Mouse (Mus musculus) ES-CJ7 (cell line): ENCODE measurements around the gene Bet1l.
A peak's percentile ranks its signal among the peaks of the same experiment; 100 is the strongest.

Experiments
- DNase-seq: peaks from one replicate; pipeline ENCODE4 v3.0.0; 2011; ENCODE audit warnings: low read depth, low spot score

Gene Bet1l

DNA sequence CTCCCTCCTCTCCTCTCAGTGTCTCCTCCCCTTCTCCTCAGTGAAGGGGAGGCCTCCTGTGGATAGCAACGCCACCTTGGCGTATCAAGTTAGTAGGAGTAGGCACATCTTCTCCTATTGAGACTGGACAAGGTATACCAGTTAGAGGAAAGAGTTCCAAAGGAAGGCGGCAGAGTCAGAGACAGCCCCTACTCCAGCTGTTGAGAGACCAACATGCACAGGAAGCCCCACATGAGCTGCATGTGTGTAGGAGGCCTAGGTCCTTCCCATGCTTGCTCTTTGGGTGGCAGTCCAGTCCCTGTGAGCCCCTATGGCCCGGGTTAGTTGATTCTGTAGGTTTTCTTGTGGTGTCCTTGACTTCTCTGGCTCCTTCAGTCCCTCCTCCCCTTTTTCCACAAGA lies 24.0 kb downstream of the Bet1l start:
- DNase-seq: no peak

DNA sequence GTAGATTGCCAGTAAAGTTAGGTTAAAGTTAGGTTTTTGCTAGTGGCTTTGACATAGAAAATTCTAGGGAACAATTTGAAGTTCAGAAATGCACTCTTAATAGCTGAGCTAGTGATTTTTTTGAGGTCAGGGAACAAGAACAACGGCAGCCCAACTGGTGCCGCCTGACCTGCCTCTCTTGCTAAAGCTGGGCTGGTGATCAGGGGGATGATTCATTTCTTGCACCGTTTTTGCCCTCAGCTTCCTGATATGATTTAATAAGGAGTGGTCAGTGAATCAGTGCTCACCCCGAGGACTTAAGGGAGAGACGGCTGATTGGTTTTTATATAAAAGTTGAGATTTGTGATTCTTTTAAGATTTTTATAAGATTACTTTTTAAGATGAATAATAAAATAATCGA lies 25.9 kb downstream of the Bet1l start:
- no peak for DNase-seq

DNA sequence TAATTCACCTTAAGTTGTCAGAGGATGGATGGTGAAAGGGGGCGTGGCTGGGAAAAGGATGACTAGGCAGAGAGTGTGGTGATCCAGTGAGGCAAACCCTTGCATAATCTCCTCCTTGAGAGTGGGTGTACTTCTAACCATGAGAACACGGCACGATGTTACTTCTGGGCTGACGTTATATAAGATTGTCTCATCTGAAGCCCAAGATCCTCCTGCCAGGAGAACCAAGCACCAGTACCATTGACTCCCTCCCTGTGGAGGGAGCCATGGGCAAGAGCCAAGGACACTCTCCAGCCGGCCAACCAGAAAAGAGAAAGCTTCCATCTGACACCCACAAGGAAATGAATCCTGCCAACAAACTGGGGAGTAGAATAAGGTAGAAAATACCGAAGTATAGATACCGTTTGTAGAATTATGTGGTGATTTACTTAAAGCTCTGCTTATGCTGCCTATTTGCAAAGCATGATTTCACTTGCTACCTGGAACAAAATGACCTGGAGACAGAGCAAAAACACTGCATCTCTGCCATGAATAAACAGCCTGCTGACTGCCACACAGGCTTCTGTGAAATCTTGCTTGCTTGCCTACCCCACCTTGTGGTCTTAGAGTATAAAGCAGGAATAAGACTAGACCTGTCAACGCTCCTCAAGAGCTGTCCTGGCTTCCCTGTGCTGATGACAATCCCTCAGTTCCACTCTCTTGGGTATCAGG lies 29.1 kb downstream of the Bet1l start:
- peak; percentile 81 for DNase-seq

- DNase-seq: no peak
Measured at GRCm38 (mm10) chr7:140822731-140823130, 34.6 kb downstream of the Bet1l start.

DNA sequence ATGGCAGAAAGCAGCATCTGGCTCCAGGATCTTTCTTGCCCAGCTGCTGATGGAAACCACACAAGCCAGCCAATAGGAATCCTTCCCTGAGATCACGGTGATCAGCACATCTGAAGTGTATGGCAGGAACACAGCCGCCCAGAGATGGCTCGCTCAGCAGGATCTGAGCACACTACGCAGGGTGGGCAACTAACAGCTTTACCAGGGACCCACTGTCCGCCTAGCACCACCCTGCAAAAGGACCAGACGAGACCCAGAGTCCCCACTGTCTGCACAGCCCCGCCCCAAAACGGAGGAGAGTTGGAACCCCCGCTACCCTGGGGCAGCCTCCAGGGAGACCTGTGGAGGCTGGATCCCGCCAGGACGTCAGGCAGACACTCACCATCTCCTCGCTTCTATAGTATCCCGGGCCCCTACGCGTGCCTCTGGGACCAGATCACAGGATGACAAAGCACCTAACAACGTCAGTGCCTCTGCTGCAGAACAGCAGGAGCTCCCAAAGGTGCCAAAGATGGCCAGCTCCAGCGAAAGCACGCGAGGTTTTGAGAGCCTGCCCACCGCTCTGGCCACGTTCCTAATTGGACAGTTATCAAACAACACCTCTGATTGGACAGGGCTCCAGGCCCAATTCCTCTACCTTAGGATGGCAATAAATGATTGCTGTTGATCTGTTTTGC lies 35.6 kb downstream of the Bet1l start, which contains the start of gene Zfp941:
TSS of gene Zfp941 (minus strand) at position 526 of the 677 bp plus-strand sequence.
- DNase-seq: peak; percentile 90

- peak; percentile 44 for DNase-seq
Measured at GRCm38 (mm10) chr7:140821305-140821652, 36.1 kb downstream of the Bet1l start.

DNA sequence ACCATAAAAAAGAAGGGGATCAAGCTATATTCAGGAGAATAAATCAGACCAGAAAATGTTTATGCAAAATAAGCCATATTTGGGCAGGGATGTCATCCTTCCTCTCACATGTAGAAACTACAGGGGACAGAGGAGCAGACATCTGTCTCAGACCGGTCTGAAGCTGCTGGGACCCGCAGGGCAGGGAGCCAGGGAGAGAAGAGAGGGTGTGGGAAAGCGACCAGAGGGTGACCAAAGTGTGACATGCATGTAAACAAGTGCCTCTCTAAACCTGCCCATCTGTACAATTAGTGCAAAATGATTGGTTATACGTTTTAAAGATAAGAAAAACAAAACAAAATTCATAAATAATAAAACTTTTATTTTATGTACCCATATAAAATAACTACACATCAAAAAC lies 37.2 kb downstream of the Bet1l start:
- DNase-seq: no peak

- no peak for DNase-seq
Measured at GRCm38 (mm10) chr7:140812850-140813249, 44.5 kb downstream of the Bet1l start.

- no peak for DNase-seq
Measured at GRCm38 (mm10) chr7:140811714-140812113, 45.7 kb downstream of the Bet1l start.

GRCm38 (mm10) chr7:140810496-140810895 lies 46.9 kb downstream of the Bet1l start:
- peak; percentile 51 for DNase-seq

DNA sequence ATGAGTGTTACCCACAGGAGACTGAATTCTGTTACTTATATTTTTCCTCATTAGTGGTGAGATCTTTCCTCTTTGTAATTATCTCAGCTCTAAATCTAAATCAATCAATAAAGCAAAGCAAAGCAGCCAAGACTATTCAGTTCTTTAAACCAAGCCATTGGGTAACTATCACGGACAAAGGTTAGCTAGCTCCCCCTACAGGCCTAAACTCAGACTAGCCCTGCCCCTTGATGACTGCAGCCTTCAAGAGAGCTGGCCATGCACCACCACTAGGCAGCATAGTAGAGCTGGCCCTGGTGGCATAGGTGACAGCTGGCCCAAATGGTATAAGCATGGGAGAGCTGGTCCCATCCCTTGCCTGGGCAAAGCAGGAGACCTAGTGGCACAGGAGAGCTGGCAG lies 51.7 kb downstream of the Bet1l start:
- DNase-seq: peak; percentile 79
